Mouse (Mus musculus): Measurements from ENCODE around the gene Rapgef1.

Gene Rapgef1

DNA sequence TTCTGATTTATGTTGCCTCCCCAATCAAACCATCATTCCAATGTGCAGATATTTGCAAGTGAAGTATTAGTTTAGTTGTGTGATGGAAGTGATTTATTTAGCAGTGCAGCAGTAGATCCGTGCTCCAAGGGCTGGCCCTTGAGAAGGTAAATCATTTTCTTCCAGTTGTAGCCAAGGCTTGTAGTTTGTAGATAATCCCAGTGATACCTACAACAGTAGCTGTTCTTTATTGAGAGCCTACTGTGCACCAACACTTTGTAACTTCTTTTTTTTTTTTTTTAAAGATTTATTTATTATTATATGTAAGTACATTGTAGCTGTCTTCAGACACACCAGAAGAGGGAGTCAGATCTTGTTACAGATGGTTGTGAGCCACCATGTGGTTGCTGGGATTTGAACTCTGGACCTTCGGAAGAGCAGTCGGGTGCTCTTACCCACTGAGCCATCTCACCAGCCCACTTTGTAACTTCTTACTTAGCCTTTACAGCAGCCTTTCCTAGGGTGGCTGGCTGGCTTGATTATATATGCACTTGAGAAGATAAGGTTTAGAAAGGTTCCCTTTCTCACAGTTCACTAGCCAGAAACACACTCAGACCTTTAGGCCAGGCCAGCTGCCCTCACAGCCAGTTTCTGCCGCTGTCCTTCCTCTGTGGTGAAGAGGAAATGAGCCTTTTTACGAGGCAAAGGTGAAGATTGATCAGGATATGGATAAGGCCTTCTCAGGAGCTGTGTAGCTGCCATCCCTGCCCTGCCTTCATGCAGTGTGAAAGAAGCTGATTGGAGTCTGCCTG lies 20.6 kb downstream of the Rapgef1 start:
- CTCF ChIA-PET = interaction anchor here (2.0 kb wide), 1 partner anchor 19 kb away, joined by 5 read pairs; no protein-coding TSS in a partner anchor

DNA sequence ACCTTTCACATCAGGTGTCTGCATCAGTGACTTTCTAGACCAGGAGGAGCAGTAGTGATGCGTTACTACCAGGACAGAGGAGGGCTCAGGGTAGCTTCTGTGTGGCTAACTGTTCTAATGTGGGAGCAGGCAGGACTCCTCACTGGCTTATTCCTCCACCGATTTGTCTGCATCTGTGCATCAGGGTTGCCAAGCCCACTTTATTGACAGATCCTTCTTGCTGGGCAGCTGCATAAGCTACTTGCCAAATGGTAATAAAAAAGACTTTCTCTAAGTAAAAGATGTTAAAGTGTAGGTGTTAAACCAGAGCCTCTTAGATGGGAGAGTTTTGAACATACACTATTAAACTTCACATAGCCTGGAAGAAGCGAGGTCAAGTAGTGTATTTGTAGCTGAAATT lies 22.2 kb downstream of the Rapgef1 start:
- CTCF ChIA-PET = interaction anchor here (1.0 to 2.0 kb wide), 2 partner anchors 8 to 21 kb away, joined by 3 to 5 read pairs; no protein-coding TSS in a partner anchor

DNA sequence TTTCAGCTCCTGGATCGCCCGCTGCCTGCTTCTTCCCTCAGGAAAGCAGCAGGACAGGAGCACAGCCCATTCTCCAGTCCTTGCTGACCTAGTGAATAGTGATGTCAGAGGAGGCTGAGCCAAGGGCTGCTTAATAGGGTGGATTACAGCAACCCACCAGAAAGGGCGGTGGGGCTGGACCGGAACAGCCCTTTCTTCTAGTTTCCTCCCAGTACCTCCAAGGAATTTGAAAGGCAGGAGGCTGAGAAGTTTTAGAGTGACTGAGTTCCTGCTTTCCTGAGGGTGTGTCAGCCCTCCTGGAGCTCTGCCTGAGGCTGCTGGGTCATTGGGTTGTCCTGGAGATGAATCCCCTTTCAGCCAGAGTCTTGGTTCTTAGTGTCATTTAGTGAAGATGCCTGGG lies 23.9 kb downstream of the Rapgef1 start:
- CTCF ChIA-PET = interaction anchor here (0.7 kb wide), 1 partner anchor 27 kb away, joined by 4 read pairs; no protein-coding TSS in a partner anchor

DNA sequence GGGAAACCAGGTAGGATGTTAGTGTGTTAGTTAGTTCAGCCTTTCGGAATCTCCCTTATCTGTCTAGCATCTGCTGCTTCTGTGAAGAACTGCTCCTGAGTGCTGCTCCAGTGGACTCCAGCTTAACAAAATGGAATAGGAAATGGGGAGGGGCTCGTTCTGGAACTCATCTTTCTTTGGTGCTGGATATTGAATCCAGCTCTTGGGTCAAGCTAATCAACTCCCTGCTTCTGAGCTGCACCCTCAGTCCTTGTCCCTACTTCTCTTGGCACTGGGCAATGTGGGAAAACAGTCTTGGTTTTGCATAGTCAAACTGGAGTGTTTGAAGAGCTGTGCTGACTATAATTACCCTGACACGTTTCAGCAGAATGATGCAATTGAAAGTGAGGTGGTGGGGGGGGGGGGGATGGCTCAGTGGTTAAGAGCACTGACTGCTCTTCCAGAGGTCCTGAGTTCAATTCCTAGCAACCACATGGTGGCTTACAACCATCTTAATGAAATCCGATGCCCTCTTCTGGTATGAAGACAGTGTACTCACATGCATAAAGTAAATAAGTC lies 25.6 kb downstream of the Rapgef1 start:
- CTCF ChIA-PET = interaction anchor here (1.4 to 1.5 kb wide), 2 partner anchors 12 to 16 kb away, joined by 3 to 4 read pairs; no protein-coding TSS in a partner anchor

DNA sequence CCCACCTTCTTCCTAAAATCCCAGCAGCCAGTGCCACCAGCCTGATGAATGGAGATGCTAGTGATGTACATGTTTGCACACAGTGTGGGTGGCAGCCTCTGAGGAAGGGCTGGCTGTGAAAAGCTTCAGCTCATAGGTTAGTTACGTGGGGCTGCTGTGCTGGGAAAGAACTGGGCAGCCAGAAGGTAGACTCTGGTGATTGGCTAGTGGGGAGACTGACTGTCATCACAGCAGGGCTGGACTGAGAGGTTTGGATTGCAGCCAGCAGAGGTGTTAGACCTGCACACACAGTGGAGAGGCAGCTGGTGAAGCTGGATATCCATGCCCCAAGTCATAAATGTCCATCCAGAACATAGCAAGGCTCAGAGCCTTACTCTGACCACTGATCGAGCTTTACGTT lies 27.1 kb downstream of the Rapgef1 start:
- CTCF ChIA-PET = interaction anchor here (1.0 kb wide), 1 partner anchor 10 kb away, joined by 5 read pairs; no protein-coding TSS in a partner anchor

DNA sequence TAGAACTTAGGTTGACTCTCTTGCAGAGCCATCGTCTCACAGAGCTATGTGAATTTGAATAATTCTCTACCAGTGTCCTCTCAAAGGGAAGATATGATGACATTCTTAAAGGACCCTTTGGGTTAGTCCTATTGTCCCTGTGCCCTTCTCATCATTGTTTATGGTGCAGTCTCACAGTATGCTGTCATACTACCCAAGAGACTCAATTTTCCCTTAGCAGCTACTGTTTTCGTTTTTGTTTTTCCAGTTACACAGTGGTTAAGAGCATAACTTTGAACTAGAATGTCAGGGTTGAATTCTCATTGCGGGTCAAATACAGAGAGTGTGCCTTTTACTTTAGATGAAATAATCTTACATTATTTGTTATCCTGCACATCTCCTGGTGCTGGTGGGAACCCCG lies 27.6 kb downstream of the Rapgef1 start:
- CTCF ChIA-PET = interaction anchor here (1.0 kb wide), 2 partner anchors 10 to 24 kb away, joined by 3 to 5 read pairs; no protein-coding TSS in a partner anchor

DNA sequence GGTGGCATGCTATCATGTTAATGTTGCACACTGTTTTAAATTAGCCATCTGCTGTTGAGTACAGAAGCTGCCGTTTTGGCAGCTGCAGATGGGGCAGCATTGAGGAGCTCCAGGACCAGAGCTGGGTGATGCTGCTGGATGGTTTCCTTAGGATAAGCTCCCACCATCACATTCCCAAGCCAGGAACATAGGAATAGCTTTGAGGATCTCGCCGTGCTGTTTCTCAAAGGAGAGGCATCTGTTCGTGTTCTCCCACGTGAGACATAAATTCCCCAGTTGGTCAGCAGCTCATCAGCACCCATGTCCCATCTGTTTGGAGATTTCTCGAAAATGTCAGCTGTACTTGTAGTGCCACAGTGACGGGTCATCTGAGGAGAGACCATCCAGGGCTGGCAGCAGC lies 28.3 kb downstream of the Rapgef1 start:
- CTCF ChIA-PET = interaction anchor here (0.7 to 1.6 kb wide), 3 partner anchors 22 to 24 kb away, joined by 3 to 5 read pairs (median 3); no protein-coding TSS in a partner anchor

DNA sequence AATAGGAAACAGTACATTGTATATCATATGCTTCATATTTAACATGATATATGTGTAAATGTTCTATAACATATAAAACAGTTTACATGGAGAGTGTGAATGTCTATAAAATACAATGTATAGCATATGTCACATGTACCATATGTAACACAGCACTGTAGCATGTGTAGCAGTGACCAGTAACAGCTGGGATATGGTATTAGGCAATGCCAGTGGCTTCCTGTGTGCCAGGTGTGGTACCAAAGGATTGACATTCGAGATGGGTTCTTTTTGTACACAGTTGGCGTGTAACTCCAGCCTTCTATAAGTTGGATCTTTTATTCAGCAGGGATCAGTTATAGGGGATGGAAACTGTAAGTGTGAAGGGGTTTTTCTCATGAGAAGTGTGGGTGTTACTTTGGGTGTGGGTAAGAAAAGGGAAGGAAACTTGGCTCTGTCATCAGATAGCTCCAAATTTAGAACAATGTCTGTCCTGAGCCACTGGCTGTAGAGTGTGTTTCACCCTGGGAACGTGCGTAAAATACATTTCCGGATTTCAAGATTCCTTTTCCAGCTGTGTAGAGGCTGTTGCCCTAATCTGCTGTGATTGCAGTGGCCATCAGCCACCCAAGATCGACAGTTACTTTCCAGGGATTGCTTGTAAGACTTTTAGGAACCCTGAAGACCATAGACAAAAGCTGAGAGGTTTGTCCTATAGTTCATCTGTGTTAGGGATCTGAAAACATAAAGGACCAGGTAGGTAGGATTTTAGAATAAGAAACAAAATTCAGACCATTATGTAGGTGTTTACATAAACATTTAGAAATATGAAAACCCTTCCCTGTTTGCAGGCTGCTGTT lies 29.7 kb downstream of the Rapgef1 start:
- CTCF ChIA-PET = interaction anchor here (1.6 kb wide), 1 partner anchor 26 kb away, joined by 5 read pairs; no protein-coding TSS in a partner anchor

DNA sequence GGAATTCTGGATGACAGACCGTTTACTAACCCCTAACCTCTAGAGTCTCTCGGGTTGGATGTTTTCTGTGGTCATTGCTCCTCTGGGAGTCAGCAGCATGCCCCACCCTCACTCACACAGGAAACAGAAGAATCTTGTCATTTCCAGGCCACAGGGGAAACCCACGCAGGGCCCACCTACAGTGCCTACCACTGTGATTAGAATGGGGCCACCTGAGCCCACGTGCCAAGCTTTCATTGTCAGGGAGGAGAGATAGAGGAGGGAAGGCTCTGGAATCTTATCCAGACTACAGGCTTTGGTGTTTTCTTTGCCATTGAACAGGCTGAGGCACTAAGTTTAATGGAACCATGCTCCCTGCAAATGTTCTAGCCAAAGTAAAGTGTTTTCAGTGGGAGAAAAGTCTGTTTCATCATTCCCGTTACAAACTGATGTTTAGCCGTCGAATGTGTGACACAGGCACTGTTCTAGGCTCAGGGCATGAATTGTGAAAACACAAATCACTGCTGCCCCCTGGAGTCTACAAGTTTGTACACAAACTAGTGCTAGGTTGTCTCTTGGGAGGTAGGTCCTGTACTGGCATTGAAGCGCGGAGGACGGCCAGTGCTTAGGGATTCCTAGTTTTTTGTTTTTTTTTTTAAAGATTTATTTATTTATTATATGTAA lies 30.4 kb downstream of the Rapgef1 start:
- CTCF ChIA-PET = no interaction called here

DNA sequence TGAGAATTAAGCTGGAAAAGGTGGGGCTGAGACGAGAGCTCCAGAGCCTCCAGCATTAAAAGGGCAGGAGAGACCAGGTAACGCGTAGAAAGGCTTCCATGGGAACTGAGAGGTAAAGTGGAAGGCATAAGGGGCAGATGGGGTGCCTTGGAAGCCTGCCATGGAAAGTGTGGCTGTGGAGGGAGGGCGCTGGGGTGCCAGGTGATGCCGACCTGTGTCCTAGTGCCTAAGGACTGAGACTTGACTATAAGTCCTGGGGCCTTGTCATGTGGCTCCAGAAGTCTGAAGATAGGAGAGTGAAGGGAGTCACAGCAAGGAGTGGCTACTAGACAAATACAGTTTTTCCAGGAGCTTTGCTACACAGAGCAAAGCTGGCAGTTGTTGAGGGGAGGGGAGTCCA lies 32.4 kb downstream of the Rapgef1 start:
- CTCF ChIA-PET = interaction anchor here (1.2 kb wide), 1 partner anchor 19 kb away, joined by 5 read pairs; no protein-coding TSS in a partner anchor

DNA sequence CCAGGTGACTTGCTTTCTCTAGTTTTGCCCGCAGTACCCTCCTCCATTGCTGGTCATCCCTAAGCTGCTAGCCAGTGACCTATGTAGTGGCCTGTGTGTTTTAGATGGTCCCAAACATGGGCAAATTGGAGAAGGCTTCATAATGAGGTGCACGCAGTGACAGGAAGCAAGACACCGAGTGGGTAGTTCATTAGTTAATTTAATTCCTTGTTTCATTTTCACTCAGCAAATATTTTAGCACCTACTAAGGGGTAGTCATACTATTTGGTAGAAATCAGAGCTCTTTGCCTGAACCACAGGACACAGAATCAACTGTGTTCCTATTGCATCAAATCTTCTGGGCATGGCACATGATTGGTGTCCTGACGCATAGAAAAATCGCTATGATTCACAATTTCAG lies 35.9 kb downstream of the Rapgef1 start:
- CTCF ChIA-PET = no interaction called here

DNA sequence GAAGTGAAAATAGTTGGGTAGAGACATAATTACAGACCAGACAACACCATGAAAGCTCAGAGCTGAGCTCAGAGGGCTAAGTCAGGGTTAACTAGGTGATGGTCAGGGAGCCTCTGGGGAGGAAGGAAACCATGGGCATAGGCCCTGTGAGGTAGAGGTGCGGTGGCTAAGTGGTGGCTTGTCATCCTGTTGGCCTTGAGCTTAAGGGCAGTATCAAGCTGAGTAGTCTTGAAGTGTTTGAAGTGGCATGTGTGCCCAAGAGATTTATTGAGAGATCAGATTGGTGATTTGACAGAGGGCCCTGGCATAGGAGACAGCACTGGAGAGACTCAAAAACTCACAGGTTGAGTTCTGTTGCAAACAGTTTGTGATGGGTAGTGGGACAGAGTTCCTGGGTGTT lies 36.6 kb downstream of the Rapgef1 start:
- CTCF ChIA-PET = no interaction called here

DNA sequence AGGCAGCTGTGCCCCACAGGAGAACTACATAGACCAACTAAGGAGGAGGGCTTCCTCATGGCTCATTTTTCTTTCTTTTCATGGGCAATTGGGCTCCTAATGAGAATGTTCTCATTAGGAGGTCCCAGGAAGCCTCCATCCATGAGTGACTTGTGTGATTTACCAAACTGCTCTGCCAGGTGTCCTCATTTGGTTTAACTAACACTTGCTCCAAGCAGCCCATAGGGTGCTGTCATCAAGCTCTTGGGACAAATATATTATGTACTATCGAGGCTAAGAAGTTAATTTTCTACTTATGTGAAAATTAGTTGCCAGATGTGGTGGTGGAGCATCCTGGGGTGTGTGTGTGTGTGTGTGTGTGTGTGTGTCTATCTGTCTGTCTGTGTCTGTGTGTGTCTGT lies 37.6 kb downstream of the Rapgef1 start:
- CTCF ChIA-PET = interaction anchor here (0.9 kb wide), 1 partner anchor 29 kb away, joined by 4 read pairs; no protein-coding TSS in a partner anchor

DNA sequence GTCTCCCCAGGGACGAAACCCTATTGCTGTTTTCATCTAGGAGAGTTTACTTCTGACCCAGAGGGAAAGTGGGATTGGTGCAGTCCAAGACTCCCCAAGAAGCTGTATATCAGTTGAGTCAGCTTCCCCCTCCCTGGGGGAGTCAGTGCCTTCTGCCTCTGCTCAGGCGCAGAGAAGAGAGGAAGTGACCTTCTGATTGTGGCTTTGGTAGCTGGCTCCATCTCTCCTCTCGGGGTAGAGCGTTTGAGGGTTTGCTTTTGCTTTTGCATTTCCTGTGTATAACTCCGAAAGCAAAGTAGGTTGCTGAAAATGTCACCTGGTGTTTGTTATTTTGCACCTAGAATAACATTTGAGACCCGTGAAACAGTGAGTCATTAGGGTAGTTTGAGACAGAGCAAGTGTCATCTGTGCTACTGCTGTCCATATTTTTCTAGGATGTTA lies 42.3 kb downstream of the Rapgef1 start:
- CTCF ChIA-PET = interaction anchor here (1.2 kb wide), 1 partner anchor 17 kb away, joined by 3 read pairs; no protein-coding TSS in a partner anchor

DNA sequence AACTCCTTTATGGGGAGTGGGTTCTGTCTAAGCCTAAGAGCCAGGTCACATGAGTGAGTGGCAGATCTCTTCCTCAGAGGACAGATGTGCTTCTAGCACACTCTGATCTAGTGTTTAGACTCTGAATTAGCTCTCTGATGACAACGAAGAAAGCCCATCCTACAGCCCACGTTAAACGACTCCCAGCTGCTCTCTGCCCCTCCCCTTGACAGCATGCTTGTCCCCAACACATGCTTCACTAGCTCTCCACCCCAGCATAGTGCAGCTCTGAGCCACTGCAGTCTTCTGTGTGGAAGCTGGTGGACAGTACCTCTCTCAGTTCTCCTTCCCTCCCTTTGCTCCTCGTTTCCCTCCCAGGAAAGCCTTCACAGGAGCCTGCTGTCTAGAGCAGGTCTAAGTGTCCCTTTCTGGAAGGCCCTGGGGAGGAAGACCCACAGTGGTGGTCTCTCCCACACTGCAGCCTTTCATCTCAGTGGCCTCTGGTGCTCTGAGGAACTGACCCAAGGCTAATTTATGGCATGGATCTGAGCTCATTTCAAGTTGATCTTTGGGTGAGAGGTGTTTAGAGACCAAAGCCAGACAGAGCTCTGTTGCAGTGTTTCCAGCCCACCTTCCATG lies 43.8 kb downstream of the Rapgef1 start:
- CTCF ChIA-PET = interaction anchor here (1.1 kb wide), 1 partner anchor 11 kb away, joined by 4 read pairs; no protein-coding TSS in a partner anchor

DNA sequence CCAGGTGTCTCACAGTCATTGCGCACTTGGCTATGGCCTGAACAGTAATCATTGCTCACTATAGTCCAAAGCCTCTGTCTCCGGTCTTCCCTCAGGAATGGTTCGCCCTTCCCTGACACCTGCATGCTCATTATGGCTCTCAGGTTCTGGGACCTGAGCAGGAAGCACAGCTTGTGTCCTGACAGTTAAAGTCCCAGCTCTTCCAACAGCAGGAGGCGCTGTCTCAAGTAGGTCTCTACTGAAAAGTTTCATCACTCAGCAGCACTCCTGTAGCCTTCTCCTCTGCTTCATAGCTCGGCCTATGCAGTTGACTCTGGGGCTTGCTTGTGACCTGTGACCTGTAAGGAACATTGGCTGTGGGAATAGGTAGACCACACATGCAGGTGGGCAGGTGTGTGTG lies 45.9 kb downstream of the Rapgef1 start:
- CTCF ChIA-PET = interaction anchor here (1.0 kb wide), 1 partner anchor 48 kb away, joined by 5 read pairs; no protein-coding TSS in a partner anchor

DNA sequence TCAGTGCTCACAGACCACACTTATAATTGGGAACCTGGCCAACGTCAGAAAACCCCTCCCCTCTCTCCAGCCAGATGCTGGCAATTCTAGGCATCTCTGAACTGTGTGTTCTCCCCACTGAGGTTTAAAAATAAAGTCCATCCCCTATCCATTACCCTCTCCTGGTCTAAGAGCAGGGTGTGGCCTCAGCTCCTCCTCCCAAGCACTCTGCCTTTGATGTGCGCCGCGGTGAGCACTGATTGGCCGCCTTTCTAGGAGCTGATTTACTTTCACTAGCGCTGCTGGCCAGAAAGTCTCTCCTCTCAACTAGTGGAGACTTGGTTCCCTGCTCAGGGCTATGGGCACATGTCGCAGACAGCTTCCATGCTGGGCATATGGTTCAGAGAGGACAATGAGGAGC lies 47.1 kb downstream of the Rapgef1 start:
- CTCF ChIA-PET = no interaction called here

DNA sequence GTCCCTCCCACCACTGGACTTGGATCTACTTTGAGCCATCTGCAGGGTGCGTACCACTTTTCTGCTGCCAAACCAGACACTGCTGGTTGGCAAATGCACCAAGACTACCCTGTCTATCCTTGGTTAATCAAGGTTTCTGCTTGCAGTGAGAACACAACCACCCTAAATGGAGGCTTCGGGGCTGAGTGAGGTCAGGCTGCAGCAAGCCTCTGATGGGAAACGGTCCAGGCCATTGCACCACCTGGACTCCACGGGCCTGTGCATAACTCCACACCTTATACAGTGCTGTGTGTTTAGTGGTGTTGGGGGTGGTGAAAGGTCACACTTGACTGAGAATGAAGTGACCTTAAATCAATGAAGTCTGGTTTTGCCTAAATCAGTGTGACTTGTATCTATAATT lies 47.6 kb downstream of the Rapgef1 start:
- CTCF ChIA-PET = no interaction called here

DNA sequence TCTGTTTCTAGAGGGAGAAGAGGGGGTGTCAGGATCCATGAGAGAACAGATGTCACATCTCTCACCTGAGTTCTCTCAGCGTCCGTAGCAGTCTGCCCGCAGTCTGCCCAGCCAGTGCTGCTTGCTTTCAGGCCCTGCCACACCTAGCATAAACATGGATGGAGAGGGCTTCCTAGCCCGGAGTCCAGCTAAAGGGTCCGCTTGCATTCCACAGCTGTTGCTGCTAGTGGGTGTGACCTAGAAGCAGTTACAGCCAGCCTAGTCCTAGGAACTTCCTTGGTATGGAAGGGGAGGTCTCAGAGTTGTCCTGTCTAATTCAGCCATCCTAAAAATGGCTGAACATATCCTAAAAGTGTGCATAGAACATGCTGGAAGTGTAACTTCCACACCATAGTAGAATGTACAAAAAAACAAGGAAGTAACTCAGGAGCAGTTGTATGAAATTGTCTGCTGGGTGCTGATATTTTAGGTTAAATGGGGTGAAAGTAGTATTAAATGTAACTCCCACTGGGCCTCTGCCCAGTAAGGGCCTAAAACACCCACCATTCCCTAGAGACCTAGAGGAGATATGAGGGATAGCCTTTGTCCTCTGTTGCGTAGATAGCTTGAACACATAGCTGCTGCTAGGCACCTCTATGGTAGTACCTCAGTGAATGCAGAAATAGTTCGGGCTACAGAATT lies 48.6 kb downstream of the Rapgef1 start:
- CTCF ChIA-PET = interaction anchor here (0.6 kb wide), 2 partner anchors 52 to 100 kb away, joined by 3 to 14 read pairs; no protein-coding TSS in a partner anchor

DNA sequence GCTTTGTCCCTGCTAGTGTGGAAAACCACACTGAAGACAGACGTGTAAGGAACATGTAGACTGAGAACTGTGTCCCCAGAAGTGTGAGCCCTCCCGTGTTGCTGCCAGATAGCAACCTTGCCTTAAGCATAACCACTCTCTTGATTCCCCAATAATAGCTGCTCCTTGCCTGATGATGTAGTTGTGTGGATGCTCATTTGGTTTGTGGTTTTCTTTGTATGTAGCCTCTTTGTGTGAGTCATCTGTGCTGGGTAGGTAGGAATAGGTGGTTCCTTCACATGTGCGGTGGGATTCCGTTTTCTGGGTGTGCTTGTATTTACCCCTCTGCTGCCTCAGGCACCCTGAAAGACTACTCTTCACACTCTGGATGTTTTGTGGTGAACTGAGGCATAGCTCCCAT lies 49.4 kb downstream of the Rapgef1 start:
- CTCF ChIA-PET = interaction anchor here (0.6 kb wide), 2 partner anchors 53 to 100 kb away, joined by 3 to 14 read pairs; no protein-coding TSS in a partner anchor

Data from spleen, embryonic (tissue).